Mouse (Mus musculus): Measurements from ENCODE around the gene Arhgap31. TPM values are rescaled to one million over a fixed set of nuclear protein-coding genes. Genes with fewer than 3 reads are reported as not detected.
"Not testable (repeated sequence)": the region's sequence is repeated elsewhere in the genome, so short reads cannot be mapped to it uniquely, and the experiment has no call there.

Gene Arhgap31
- polyA plus RNA-seq, 1 experiment from 2014 or later, result 8.0 TPM

DNA sequence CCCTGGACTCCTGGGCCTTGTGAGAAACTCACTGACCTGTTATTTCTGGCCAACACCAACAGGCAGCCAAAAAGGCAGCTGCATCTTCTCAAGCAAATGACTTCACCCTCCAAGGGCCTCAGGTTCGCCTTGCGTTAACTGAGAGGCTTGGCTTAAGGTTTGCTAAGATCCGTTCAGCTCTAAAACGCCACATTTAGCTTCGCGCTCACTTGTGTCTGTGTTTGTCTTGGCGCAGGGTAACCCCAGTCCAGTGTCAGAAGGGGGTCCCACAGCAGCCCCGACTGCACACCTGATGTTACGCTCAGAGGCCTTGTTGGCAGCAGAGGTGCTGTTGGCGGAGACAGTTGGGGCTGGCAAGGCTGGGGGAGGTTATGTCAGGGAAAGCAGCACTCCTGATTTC, 23.3 kb downstream of the Arhgap31 start:
- Histone ChIP-seq H3K9me3 (replicated peaks; ENCODE audit: control insufficient read depth, low read length) (no peaks in the 10 kb centered on the region), H3K9ac (replicated peaks; ENCODE audit: low read length) (no peak overlapping the region), H3K27me3 (ENCODE audit: control insufficient read depth, insufficient read depth, low read length) (no peaks in the 10 kb centered on the region), H3K4me3 (ENCODE audit: low read depth, low read length) (no peak overlapping the region), H3K27ac (replicated peaks; ENCODE audit: low read depth, low read length) (no peak overlapping the region), H3K36me3 (replicated peaks; ENCODE audit: control insufficient read depth, insufficient read depth, low read depth, low read length) (no peaks in the 10 kb centered on the region), H3K4me2 (ENCODE audit: low read depth, low read length) (no peak overlapping the region), H3K4me1 (ENCODE audit: control insufficient read depth, insufficient read depth, low read length) (no peaks in the 10 kb centered on the region)
- ATAC-seq (replicated peaks; ENCODE audit: insufficient number of reproducible peaks, low FRiP score, low TSS enrichment, low read depth) (no peak), DNase-seq (ENCODE audit: low spot score) (no peak)
- 78% methylated on average over 10 of the region's 10 CpGs for WGBS

DNA sequence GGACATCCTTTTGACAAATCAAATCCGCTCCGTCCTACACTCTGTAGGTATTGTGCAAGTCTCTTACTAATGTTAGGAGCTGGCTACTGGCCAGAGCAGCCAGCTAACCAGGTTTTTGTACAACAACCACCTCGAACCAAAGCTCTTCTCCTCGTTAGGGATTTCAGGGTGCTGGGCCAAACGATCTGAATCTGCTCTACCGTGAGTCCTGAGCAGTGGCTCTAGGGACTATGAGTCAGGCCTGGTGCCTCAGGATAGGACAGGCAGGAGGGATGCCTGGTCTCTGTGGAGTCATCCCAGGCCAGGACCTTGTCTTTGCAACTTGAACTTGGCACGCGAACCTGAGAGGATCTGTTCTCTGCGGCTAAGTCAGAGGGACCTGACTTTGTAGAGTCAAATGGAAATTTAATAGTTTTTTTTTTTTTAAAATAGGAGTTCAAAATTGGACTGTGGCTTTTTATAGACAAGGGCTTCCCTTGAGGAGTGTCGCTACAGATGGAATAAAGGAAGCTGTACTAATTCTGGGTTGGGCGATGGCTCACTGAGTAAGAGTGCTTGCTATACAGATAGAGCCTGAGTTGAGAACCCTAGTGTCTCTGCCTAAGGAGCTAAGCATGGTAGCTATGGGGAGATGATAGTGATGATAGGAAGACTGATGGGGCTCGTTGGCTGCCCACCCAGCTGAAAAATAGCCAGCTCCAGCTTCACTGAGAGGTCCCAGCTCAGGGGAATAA, 24.4 kb downstream of the Arhgap31 start:
- ATAC-seq (replicated peaks; ENCODE audit: insufficient number of reproducible peaks, low FRiP score, low TSS enrichment, low read depth) (no peak), DNase-seq (ENCODE audit: low spot score) (no peak)
- Histone ChIP-seq H3K4me1 (ENCODE audit: control insufficient read depth, insufficient read depth, low read length) (no peaks in the 10 kb centered on the region), H3K4me3 (ENCODE audit: low read depth, low read length) (no peak overlapping the region), H3K4me2 (ENCODE audit: low read depth, low read length) (no peak overlapping the region), H3K9ac (replicated peaks; ENCODE audit: low read length) (no peak overlapping the region), H3K27me3 (ENCODE audit: control insufficient read depth, insufficient read depth, low read length) (no peaks in the 10 kb centered on the region), H3K36me3 (replicated peaks; ENCODE audit: control insufficient read depth, insufficient read depth, low read depth, low read length) (no peaks in the 10 kb centered on the region), H3K27ac (replicated peaks; ENCODE audit: low read depth, low read length) (no peak overlapping the region), H3K9me3 (replicated peaks; ENCODE audit: control insufficient read depth, low read length) (no peaks in the 10 kb centered on the region)
- 89% methylated on average over 12 of the region's 12 CpGs for WGBS

DNA sequence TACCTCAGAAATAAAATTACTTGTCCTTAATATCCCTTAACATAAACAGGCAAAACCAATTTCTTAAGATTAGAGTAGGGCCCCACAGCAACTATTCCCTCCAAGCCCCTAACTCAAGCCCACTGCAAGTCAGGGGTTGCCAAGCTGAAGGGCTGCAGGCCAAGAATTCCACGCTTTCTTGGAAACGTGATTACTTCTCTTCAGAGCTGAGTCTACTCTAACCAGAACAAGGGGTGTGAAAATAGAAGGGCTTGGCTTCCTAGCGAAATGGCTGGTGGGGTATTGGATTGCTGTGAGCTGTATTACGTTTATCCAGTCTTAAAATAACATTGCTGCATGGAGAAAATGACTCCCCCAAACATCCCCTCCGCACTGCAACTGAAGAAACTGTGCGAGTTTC, 25.4 kb downstream of the Arhgap31 start:
- 57% methylated on average over 6 of the region's 6 CpGs for WGBS
- DNase-seq (ENCODE audit: low spot score), result no peak
- no peaks in the 10 kb centered on the region for H3K4me1 ChIP-seq (ENCODE audit: control insufficient read depth, insufficient read depth, low read length)
- no peak overlapping the region for H3K9ac ChIP-seq (replicated peaks; ENCODE audit: low read length)
- H3K27ac ChIP-seq (replicated peaks; ENCODE audit: low read depth, low read length), result no peak overlapping the region
- no peaks in the 10 kb centered on the region for H3K36me3 ChIP-seq (replicated peaks; ENCODE audit: control insufficient read depth, insufficient read depth, low read depth, low read length)
- no peak overlapping the region for H3K4me3 ChIP-seq (ENCODE audit: low read depth, low read length)
- no peaks in the 10 kb centered on the region for H3K27me3 ChIP-seq (ENCODE audit: control insufficient read depth, insufficient read depth, low read length)
- no peak for ATAC-seq (replicated peaks; ENCODE audit: insufficient number of reproducible peaks, low FRiP score, low TSS enrichment, low read depth)
- no peak overlapping the region for H3K4me2 ChIP-seq (ENCODE audit: low read depth, low read length)
- no peaks in the 10 kb centered on the region for H3K9me3 ChIP-seq (replicated peaks; ENCODE audit: control insufficient read depth, low read length)

DNA sequence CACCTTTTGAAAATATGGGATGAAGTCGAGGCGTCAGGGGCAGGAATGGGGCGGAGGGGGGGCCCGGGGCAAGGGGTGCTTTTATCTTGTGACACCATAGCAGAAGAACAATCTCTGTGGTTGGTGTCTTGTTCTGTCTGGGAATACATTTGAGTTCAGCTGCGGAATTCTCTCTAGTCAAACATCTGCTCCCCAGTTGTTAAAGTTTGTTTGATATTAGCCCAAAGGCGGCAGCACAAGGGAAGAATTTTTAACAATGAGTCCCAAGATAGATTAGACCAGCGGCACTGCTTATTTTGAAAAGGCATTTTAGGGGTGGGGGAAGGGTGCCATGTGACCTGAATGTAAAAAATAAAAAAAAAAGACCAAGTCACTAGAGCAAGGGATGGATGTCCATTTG, 30.0 kb downstream of the Arhgap31 start:
- no peaks in the 10 kb centered on the region for H3K27me3 ChIP-seq (ENCODE audit: control insufficient read depth, insufficient read depth, low read length)
- H3K9me3 ChIP-seq (replicated peaks; ENCODE audit: control insufficient read depth, low read length), result no peaks in the 10 kb centered on the region
- H3K36me3 ChIP-seq (replicated peaks; ENCODE audit: control insufficient read depth, insufficient read depth, low read depth, low read length), result no peaks in the 10 kb centered on the region
- H3K4me2 ChIP-seq (ENCODE audit: low read depth, low read length), result no peak overlapping the region
- ATAC-seq (replicated peaks; ENCODE audit: insufficient number of reproducible peaks, low FRiP score, low TSS enrichment, low read depth) (no peak), DNase-seq (ENCODE audit: low spot score) (no peak)
- no peak overlapping the region for H3K4me3 ChIP-seq (ENCODE audit: low read depth, low read length)
- H3K4me1 ChIP-seq (ENCODE audit: control insufficient read depth, insufficient read depth, low read length), result peaks cover 6% of the 10 kb centered on the region
- no peak overlapping the region for H3K27ac ChIP-seq (replicated peaks; ENCODE audit: low read depth, low read length)
- WGBS, result 39% methylated on average over 7 of the region's 7 CpGs
- no peak overlapping the region for H3K9ac ChIP-seq (replicated peaks; ENCODE audit: low read length)

DNA sequence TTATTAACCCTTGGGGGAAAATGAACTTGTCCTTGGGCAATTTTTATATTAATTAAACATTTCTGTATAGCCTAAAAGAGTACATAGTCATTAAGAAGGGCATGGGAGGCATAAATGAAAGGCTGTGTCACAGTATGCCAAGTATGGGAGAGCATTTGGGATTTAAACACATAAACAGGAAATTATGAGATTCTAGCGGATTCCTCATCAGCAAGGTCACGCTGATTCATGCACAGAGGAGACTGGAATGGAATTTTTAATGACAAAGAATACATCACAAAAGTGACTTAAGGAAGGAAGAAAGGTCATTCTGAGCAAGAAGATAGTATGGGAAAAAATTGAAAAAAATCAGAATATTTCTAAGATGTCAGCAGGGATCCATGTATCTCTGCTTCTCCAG, 31.8 kb downstream of the Arhgap31 start:
- DNase-seq (ENCODE audit: low spot score) (no peak), ATAC-seq (replicated peaks; ENCODE audit: insufficient number of reproducible peaks, low FRiP score, low TSS enrichment, low read depth) (no peak)
- Histone ChIP-seq H3K27me3 (ENCODE audit: control insufficient read depth, insufficient read depth, low read length) (no peaks in the 10 kb centered on the region), H3K9ac (replicated peaks; ENCODE audit: low read length) (no peak overlapping the region), H3K9me3 (replicated peaks; ENCODE audit: control insufficient read depth, low read length) (no peaks in the 10 kb centered on the region), H3K4me3 (ENCODE audit: low read depth, low read length) (no peak overlapping the region), H3K4me2 (ENCODE audit: low read depth, low read length) (no peak overlapping the region), H3K27ac (replicated peaks; ENCODE audit: low read depth, low read length) (no peak overlapping the region), H3K36me3 (replicated peaks; ENCODE audit: control insufficient read depth, insufficient read depth, low read depth, low read length) (no peaks in the 10 kb centered on the region), H3K4me1 (ENCODE audit: control insufficient read depth, insufficient read depth, low read length) (peaks cover 6% of the 10 kb centered on the region)
- 90% methylated on average over 2 of the region's 2 CpGs for WGBS

DNA sequence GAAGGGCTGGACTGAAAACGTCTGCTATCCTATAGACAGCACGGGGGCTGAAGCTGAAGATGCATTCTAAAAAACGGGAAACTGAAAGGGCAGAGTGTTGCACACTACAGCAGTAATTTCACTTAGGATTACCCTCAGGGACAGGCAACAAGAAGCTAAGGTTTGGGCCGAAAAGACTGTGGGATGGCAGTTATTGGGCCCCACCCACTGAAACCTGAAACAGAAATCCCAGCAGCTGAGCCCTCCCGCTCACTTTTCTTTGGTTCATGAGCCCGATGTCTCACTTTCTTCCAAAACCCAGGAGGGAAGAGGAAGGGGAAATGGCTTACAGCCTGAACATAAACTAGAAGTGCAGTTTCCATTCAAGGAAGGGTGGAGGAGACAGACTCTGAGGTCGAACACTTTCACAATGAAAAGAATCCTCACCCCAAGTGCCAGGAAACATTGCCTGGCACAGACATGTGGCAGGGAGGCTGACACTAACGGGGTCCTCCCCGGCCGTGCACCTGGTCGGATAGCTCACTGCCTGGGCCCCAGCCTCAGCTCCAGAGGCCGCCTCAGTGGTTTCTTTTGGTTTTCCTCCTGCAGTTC, 33.5 kb downstream of the Arhgap31 start:
- DNase-seq (ENCODE audit: low spot score) (peak; percentile 63), ATAC-seq (replicated peaks; ENCODE audit: insufficient number of reproducible peaks, low FRiP score, low TSS enrichment, low read depth) (no peak; the same call in 1 of the 2 replicates)
- Histone ChIP-seq H3K27ac (replicated peaks; ENCODE audit: low read depth, low read length) (no peak overlapping the region; the same call in 1 of the 2 replicates), H3K36me3 (replicated peaks; ENCODE audit: control insufficient read depth, insufficient read depth, low read depth, low read length) (no peaks in the 10 kb centered on the region), H3K4me3 (ENCODE audit: low read depth, low read length) (no peak overlapping the region), H3K9me3 (replicated peaks; ENCODE audit: control insufficient read depth, low read length) (no peaks in the 10 kb centered on the region), H3K4me2 (ENCODE audit: low read depth, low read length) (no peak overlapping the region), H3K9ac (replicated peaks; ENCODE audit: low read length) (peak overlapping the region; percentile 5; the same call in 1 of the 2 replicates), H3K27me3 (ENCODE audit: control insufficient read depth, insufficient read depth, low read length) (no peaks in the 10 kb centered on the region), H3K4me1 (ENCODE audit: control insufficient read depth, insufficient read depth, low read length) (peaks cover 6% of the 10 kb centered on the region)
- 44% methylated on average over 12 of the region's 12 CpGs for WGBS

DNA sequence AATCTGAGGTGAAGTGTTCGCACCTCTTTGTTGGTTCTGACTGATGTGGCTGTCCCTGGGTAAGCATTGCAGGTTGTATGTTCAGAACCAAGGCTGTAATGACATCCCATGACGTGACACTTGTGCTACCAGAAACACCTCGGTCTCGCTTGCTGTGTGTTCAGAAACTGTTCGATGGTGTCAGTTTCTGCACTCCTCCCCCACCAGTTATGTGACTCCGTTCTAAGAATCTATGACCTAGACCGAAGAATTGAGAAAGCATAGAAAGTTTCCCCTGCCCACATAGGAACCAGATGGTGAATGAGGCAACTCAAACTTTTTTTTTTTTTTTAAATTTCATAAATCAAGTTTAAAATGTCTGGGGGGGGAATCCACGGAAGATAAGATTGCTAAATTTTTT, 34.2 kb downstream of the Arhgap31 start:
- DNase-seq (ENCODE audit: low spot score), result peak; percentile 35
- H3K4me3 ChIP-seq (ENCODE audit: low read depth, low read length), result no peak overlapping the region
- H3K27me3 ChIP-seq (ENCODE audit: control insufficient read depth, insufficient read depth, low read length), result no peaks in the 10 kb centered on the region
- ATAC-seq (replicated peaks; ENCODE audit: insufficient number of reproducible peaks, low FRiP score, low TSS enrichment, low read depth), result no peak
- no peak overlapping the region for H3K27ac ChIP-seq (replicated peaks; ENCODE audit: low read depth, low read length)
- H3K9me3 ChIP-seq (replicated peaks; ENCODE audit: control insufficient read depth, low read length), result no peaks in the 10 kb centered on the region
- H3K9ac ChIP-seq (replicated peaks; ENCODE audit: low read length), result no peak overlapping the region
- no peaks in the 10 kb centered on the region for H3K36me3 ChIP-seq (replicated peaks; ENCODE audit: control insufficient read depth, insufficient read depth, low read depth, low read length)
- 70% methylated on average over 8 of the region's 8 CpGs for WGBS
- H3K4me2 ChIP-seq (ENCODE audit: low read depth, low read length), result no peak overlapping the region
- peaks cover 6% of the 10 kb centered on the region for H3K4me1 ChIP-seq (ENCODE audit: control insufficient read depth, insufficient read depth, low read length)

DNA sequence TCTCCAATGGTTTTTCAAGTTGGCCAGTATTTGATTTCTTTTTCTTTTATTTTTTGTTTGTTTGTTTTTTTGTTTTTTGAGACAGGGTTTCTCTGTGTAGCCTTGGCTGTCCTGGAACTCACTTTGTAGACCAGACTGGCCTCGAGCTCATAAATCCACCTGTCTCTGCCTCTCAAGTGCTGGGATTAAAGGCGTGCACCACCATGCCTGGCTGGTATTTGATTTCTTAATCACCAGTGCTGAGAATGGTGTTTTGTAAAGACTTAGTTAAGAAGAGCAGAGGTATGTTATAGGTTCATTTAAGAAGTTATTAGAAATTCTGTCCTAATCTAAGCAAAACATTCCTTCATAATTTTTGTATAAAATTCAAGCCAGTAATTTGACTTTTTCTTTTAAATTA, 35.1 kb downstream of the Arhgap31 start:
- not testable (repeated sequence) for DNase-seq (ENCODE audit: low spot score); H3K9ac ChIP-seq (replicated peaks; ENCODE audit: low read length); H3K27ac ChIP-seq (replicated peaks; ENCODE audit: low read depth, low read length); H3K9me3 ChIP-seq (replicated peaks; ENCODE audit: control insufficient read depth, low read length); H3K27me3 ChIP-seq (ENCODE audit: control insufficient read depth, insufficient read depth, low read length); ATAC-seq (replicated peaks; ENCODE audit: insufficient number of reproducible peaks, low FRiP score, low TSS enrichment, low read depth); H3K36me3 ChIP-seq (replicated peaks; ENCODE audit: control insufficient read depth, insufficient read depth, low read depth, low read length); H3K4me2 ChIP-seq (ENCODE audit: low read depth, low read length); H3K4me3 ChIP-seq (ENCODE audit: low read depth, low read length); H3K4me1 ChIP-seq (ENCODE audit: control insufficient read depth, insufficient read depth, low read length)
- WGBS, result 85% methylated on average over 2 of the region's 2 CpGs

Measured in embryonic facial prominence, embryonic 11.5 days (tissue).